8 mouse cellular contexts compared by ENCODE assay signal in genomic region chr4:45764141-45764494, GRCm38 (mm10). TPM values are rescaled to one million over a fixed set of nuclear protein-coding genes. Genes with fewer than 3 reads are reported as not detected.
DNase-seq lines count a peak whose midpoint lies in the region; ATAC-seq lines count a peak whose summit lies in the region.

No protein-coding gene starts in this region.

- H3K4me1 ChIP-seq in lung, embryonic 15.5 days = peaks cover 56% of the 10 kb centered on the region
- peaks cover 58% of the 10 kb centered on the region for H3K4me1 ChIP-seq in forebrain, embryonic 14.5 days (ENCODE audit: control insufficient read depth, insufficient read depth, low read length)
- H3K4me1 ChIP-seq in hindbrain, embryonic 14.5 days (replicated peaks; ENCODE audit: control insufficient read depth, insufficient read depth, low read length) = peaks cover 54% of the 10 kb centered on the region

- H3K27ac ChIP-seq in lung, embryonic 15.5 days = no peak overlapping the region
- peak overlapping the region; percentile 92 for H3K27ac ChIP-seq in forebrain, embryonic 14.5 days (ENCODE audit: low read depth, low read length)
- H3K27ac ChIP-seq in hindbrain, embryonic 14.5 days = peak overlapping the region; percentile 90

- H3K4me3 ChIP-seq in lung, embryonic 15.5 days = peak overlapping the region; percentile 15
- H3K4me3 ChIP-seq in forebrain, embryonic 14.5 days (ENCODE audit: low read depth, low read length) = no peak overlapping the region
- H3K4me3 ChIP-seq in hindbrain, embryonic 14.5 days (replicated peaks; ENCODE audit: low read length) = no peak overlapping the region

- H3K27me3 ChIP-seq in lung, embryonic 15.5 days = peaks cover 9% of the 10 kb centered on the region; the same call in 1 of the 2 replicates
- no peaks in the 10 kb centered on the region for H3K27me3 ChIP-seq in forebrain, embryonic 14.5 days (replicated peaks; ENCODE audit: control insufficient read depth, insufficient read depth, low read length)
- H3K27me3 ChIP-seq in hindbrain, embryonic 14.5 days (ENCODE audit: control insufficient read depth, insufficient read depth, low read length) = 0 out of 2 replicates have a peak, but pooled peaks cover 4% of the 10 kb centered on the region

- no peak overlapping the region for H3K9ac ChIP-seq in lung, embryonic 15.5 days
- H3K9ac ChIP-seq in forebrain, embryonic 14.5 days (ENCODE audit: low read length) = no peak overlapping the region
- H3K9ac ChIP-seq in hindbrain, embryonic 14.5 days = peak overlapping the region; percentile 16; the same call in 1 of the 2 replicates

- DNase-seq in lung, postnatal 4 days = no peak
- no peak for DNase-seq in forebrain, embryonic 14.5 days (ENCODE audit: low spot score)
- DNase-seq in hindbrain, embryonic 14.5 days (ENCODE audit: low spot score) = no peak
- no peak for DNase-seq in cerebellum, adult 11 months
- no peak for DNase-seq in MN1 (ENCODE audit: low spot score)
- no peak for DNase-seq in thymus, postnatal 4 days

- H3K9me3 ChIP-seq in lung, embryonic 15.5 days = no peaks in the 10 kb centered on the region
- H3K9me3 ChIP-seq in forebrain, embryonic 14.5 days (replicated peaks; ENCODE audit: control insufficient read depth, low read length) = no peaks in the 10 kb centered on the region
- no peaks in the 10 kb centered on the region for H3K9me3 ChIP-seq in hindbrain, embryonic 14.5 days (ENCODE audit: control insufficient read depth, low read length)

- WGBS in lung, embryonic 15.5 days = 20% methylated on average over 10 of the region's 10 CpGs
- 25% methylated on average over 10 of the region's 10 CpGs for WGBS in forebrain, embryonic 14.5 days
- 11% methylated on average over 10 of the region's 10 CpGs for WGBS in hindbrain, embryonic 14.5 days

- no peaks in the 10 kb centered on the region for H3K36me3 ChIP-seq in lung, embryonic 15.5 days
- H3K36me3 ChIP-seq in forebrain, embryonic 14.5 days (ENCODE audit: control insufficient read depth, insufficient read depth, low read length) = no peaks in the 10 kb centered on the region
- H3K36me3 ChIP-seq in hindbrain, embryonic 14.5 days (replicated peaks; ENCODE audit: control insufficient read depth, insufficient read depth) = no peaks in the 10 kb centered on the region

- H3K4me2 ChIP-seq in lung, embryonic 15.5 days = peak overlapping the region; percentile 42
- peak overlapping the region; percentile 13; the same call in 1 of the 2 replicates for H3K4me2 ChIP-seq in forebrain, embryonic 14.5 days (ENCODE audit: low read length)
- H3K4me2 ChIP-seq in hindbrain, embryonic 14.5 days (replicated peaks) = peak overlapping the region; percentile 35

- no peak for ATAC-seq in lung, embryonic 15.5 days (ENCODE audit: borderline replicate concordance, extremely low read depth, low FRiP score, low TSS enrichment)
- no peak for ATAC-seq in forebrain, embryonic 14.5 days
- no peak for ATAC-seq in hindbrain, embryonic 14.5 days (ENCODE audit: low FRiP score)
- peak; percentile 62 for ATAC-seq in megakaryocyte progenitor cell, adult 5-6 weeks (replicated peaks; ENCODE audit: poor library complexity)

RNA-seq across cellular contexts. Expression of gene Aldh1b1, which starts 34.7 kb away (rescaled TPM):
- 7.8 and 12.4 TPM in 2 replicates for polyA plus RNA-seq in lung, embryonic 15.5 days (2015; fragmentation: Nextera tagmentation; extraction: Ambion mirVana)
- 14.0 and 16.4 TPM in 2 replicates for polyA plus RNA-seq in forebrain, embryonic 14.5 days (2014; fragmentation: Nextera tagmentation; extraction: Ambion mirVana)
- 9.6 and 10.8 TPM in 2 replicates for polyA plus RNA-seq in hindbrain, embryonic 14.5 days (2014; fragmentation: Nextera tagmentation; extraction: Ambion mirVana)
- 5.4 and 7.5 TPM in 2 replicates for total RNA-seq in megakaryocyte progenitor cell, adult 5-6 weeks (2015)
- 21.9 and 28.6 TPM in 2 replicates for total RNA-seq in megakaryocyte progenitor cell, adult 5-6 weeks (2017)
